Mouse (Mus musculus) ES-CJ7 (cell line): Measurements from ENCODE around the gene Creld2.

Experiments
- DNase-seq: peaks from one replicate; pipeline ENCODE4 v3.0.0; 2011; ENCODE audit warnings: low read depth, low spot score

Gene Creld2

GRCm38 (mm10) chr15:88866934-88867356 lies 47.5 kb downstream of the Creld2 start:
- DNase-seq: peak; percentile 56

GRCm38 (mm10) chr15:88867368-88868023 lies 48.0 kb downstream of the Creld2 start:
- DNase-seq: peak; percentile 96

- no peak for DNase-seq
Measured at GRCm38 (mm10) chr15:88868024-88868742, 48.7 kb downstream of the Creld2 start.

- DNase-seq: no peak
Measured at GRCm38 (mm10) chr15:88870418-88871185, 51.2 kb downstream of the Creld2 start.

GRCm38 (mm10) chr15:88874061-88874460 lies 54.6 kb downstream of the Creld2 start:
- no peak for DNase-seq

- DNase-seq: no peak
Measured at GRCm38 (mm10) chr15:88874477-88874876, 55.0 kb downstream of the Creld2 start.

GRCm38 (mm10) chr15:88875625-88876081 lies 56.2 kb downstream of the Creld2 start:
- no peak for DNase-seq
